Mouse (Mus musculus) heart, adult 18-20 months (tissue): Measurements from ENCODE around the gene Htt. TPM values are rescaled to one million over a fixed set of nuclear protein-coding genes. Genes with fewer than 3 reads are reported as not detected.

Source experiments
- DNase-seq, 2 experiments: peaks; one replicate each; pipeline ENCODE4 v3.0.0; 2021 to 2022; ENCODE audit warnings: mixed read lengths in 1 of 2
- microRNA-seq, 2 experiments: library from miRNA; unstranded; fragments of <30 nt; microRNA quantifications; one replicate each; pipeline ENCODE4 v1.2.0; 2022
- total RNA-seq, 2 experiments: library from RNA; stranded (reverse); gene quantifications; 2 replicates each; pipeline ENCODE4 v1.2.3; 2021

Htt gene
- total RNA-seq, 2 experiments from 2014 or later = 11.7 to 13.3 TPM

- DNase-seq = peak; percentile 32 to 43
These were observed 170.2 kb downstream of the Htt start for GRCm38 (mm10) chr5:34931516-34932457.

- peak in 1 of 2 experiments; percentile 50 for DNase-seq
These were observed 170.9 kb downstream of the Htt start for GRCm38 (mm10) chr5:34932458-34932806.

- DNase-seq = no peak
These were observed 171.9 kb downstream of the Htt start for GRCm38 (mm10) chr5:34933461-34933860.

DNA sequence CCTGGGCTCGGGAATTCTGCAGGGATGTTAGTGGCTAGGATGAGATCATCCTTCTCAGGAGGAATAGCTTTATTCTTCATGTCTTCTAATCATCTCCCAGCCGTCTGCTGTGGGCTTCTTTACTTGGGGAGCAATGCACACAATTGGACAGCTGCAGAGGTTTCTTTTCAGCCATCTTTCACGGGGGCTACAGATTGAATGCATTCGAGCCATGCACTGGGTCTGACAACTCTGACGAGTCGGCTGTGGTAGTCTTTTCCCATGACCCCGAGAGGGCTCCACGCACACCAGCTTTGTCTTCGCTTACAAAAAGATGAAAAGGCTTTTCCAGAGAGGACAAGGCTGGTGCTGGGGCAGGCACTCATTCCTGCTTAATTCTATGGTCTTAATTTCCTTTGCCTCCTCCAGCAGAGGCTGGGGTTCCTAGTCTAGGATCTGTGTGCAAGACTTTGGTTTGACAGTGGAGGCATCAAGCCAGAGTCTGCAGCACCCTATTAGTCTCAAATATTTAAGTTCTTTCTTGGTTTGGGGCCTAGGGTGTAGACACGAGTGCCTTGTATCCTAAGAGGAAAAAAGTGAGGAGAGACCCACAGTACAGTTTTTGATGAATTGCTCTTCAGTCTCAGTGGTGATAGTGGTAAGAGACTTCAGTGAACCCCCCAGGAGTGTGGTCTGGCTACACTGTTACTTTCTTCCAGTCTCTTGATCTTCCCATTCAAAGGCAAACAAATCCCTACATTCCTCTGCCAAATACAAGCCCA, 180.3 kb downstream of the Htt start:
- DNase-seq = no peak

GRCm38 (mm10) chr5:34943428-34943827, 181.9 kb downstream of the Htt start:
- DNase-seq = no peak

GRCm38 (mm10) chr5:34948861-34949760, 187.6 kb downstream of the Htt start, which contains the start of gene Rgs12:
Gene Rgs12 (plus strand): TSS chr5:34949445.
- peak; percentile 87 to 91 for DNase-seq

DNA sequence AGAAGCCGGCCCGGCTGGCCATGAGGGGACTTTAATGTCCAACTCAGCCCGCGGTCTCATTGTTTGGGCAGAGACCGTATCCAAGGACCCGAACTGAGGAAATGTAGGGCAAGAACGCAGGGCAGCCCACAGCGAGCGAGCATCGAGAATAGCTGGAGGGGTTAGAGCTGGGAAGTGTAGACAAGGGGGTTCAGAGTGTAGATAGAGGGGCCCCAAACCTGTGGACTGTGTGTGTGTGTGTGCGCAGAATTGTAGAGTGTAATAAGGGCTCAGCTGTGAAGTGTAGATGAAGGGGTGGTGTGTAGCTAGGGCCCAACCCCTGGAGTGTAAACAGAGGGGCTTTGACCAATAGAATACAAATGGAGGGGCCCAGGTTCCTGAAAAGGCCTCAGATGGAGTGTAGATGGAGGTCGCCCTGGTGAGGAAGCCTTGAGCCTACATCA, 188.2 kb downstream of the Htt start:
- DNase-seq = peak in 1 of 2 experiments; percentile 49

GRCm38 (mm10) chr5:34950486-34951160, 189.1 kb downstream of the Htt start:
- DNase-seq = peak in 1 of 2 experiments; percentile 19

DNA sequence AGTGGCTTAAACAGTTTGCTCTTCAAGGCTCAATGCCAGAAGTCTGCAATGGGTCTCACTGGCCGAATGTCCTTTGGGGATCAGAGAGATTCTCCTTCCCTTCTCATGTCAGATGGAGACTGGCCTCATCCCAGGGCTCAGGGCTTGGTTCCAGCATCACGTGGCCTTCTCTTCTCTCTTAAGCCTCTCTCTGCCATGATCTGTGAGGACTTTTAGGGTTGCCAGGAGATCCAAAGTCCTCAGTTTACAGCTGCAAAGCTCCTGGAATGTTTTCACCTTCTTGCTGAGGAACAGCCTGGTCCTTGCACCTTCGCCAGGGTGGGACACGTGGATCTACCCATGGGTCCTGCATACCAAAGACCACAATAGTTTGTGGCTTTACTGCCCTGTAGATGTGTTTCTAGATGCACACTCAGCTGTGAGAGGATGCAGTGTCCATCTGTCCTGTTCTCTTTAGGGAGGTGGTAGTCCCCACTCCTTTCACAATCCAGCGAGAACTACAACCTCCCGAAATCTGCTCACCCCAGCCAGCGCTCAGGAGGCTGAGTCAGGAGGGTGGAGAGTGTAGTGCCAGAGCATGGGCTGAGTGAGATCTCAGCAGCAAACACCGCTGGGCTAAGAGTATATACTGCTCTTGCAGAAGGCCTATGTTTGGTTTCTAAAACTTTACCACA, 189.8 kb downstream of the Htt start:
- DNase-seq = peak; percentile 63 to 65

DNA sequence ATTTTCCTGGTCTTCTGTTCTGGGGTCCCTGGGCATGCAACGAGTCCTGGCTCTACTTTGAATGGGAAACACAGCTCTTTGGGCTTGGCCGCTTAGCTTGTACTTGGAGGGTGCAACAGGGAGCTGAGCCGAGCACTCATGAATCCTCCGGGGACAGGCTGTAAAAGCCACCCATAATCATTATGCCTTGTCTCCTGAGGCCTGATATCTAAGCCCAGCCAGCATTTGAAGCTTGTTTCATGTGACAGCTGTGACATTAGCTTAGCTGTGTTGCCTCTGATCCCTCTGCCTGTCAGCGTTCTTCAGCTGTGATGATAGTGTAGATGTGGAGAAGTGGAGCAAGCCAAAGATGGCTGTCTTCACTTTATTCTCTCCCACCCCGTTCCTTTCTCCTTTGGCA, 193.0 kb downstream of the Htt start:
- DNase-seq = peak in 1 of 2 experiments; percentile 12

- DNase-seq = peak in 1 of 2 experiments; percentile 49
These were observed 194.1 kb downstream of the Htt start for GRCm38 (mm10) chr5:34955630-34956029.

DNA sequence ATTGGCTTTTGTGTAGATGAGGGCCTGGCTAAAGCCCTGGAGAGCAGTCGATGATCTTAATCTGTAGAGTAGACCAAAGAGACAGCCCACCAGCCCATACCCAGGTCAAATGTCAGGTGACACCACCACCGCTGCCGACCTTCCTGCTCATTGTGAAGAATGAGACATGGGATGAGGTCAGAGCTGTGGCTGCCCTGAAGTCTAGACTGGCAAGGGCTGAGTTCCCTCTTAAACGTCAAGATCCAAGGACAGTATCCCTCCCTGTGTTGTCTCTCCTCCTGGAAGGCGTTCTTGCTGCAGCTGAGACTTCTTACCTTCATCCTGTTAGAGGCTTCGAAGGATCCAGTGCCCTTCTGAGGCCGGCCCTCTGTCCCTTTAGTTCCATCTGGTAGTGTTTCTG, 194.6 kb downstream of the Htt start:
- no peak for DNase-seq

GRCm38 (mm10) chr5:34957015-34957414, 195.5 kb downstream of the Htt start:
- no peak for DNase-seq

GRCm38 (mm10) chr5:34960021-34960420, 198.5 kb downstream of the Htt start:
- no peak for DNase-seq

Small RNA genes lying within 50 kb of the gene (microRNA-seq; reads per million reads assigned to microRNA genes)
- gene Mir467g = 0 reads per million in 2 experiments

Other genes starting within 250 kb of the Htt start
- gene Tnip2, start 247.7 kb upstream of the Htt start, total RNA-seq = 1 to 10 TPM; 5.7 to 5.9 TPM
- gene Sh3bp2, start 235.9 kb upstream of the Htt start, total RNA-seq = 1 to 10 TPM; 2.6 to 3.2 TPM
- 100 to 1,000 TPM; 124 to 133 TPM for gene Add1, start 188.1 kb upstream of the Htt start, total RNA-seq
- 1 to 10 TPM; 6.8 to 8.6 TPM for gene Mfsd10, start 124.5 kb upstream of the Htt start, total RNA-seq
- 10 to 100 TPM; 13.7 to 17.5 TPM for gene Nop14, start 101.6 kb upstream of the Htt start, total RNA-seq
- gene Grk4, start 101.4 kb upstream of the Htt start, total RNA-seq = 1 to 10 TPM; 1.0 to 1.7 TPM
- under 1 TPM; 0.27 to 0.62 TPM for gene Msantd1, start 146.3 kb downstream of the Htt start, total RNA-seq
- 10 to 100 TPM; 18.9 to 20.4 TPM for gene Rgs12, start 187.7 kb downstream of the Htt start, total RNA-seq